In genomic region chr7:83883276-83884020, GRCm38 (mm10) we compare ENCODE assay signal across 7 mouse cellular contexts. TPM values are rescaled to one million over a fixed set of nuclear protein-coding genes. Genes with fewer than 3 reads are reported as not detected.
DNase-seq lines count a peak whose midpoint lies in the region; ATAC-seq and TF ChIP-seq lines count a peak whose summit lies in the region.

No protein-coding gene starts in this region.

- H3K27me3 ChIP-seq in intestine, embryonic 14.5 days (replicated peaks; ENCODE audit: control insufficient read depth, insufficient read depth, low read length) = no peaks in the 10 kb centered on the region
- H3K27me3 ChIP-seq in limb, embryonic 13.5 days = no peaks in the 10 kb centered on the region
- H3K27me3 ChIP-seq in midbrain, embryonic 14.5 days (ENCODE audit: control insufficient read depth, insufficient read depth, low read length) = no peaks in the 10 kb centered on the region
- no peaks in the 10 kb centered on the region for H3K27me3 ChIP-seq in small intestine, adult 2 months (ENCODE audit: control insufficient read depth, insufficient read depth, low read length)

- H3K36me3 ChIP-seq in intestine, embryonic 14.5 days (ENCODE audit: control insufficient read depth, insufficient read depth, low read length) = peaks cover 20% of the 10 kb centered on the region
- H3K36me3 ChIP-seq in limb, embryonic 13.5 days = peaks cover 6% of the 10 kb centered on the region
- peaks cover 5% of the 10 kb centered on the region; the same call in 1 of the 2 replicates for H3K36me3 ChIP-seq in midbrain, embryonic 14.5 days (ENCODE audit: control insufficient read depth, insufficient read depth, low read length)
- H3K36me3 ChIP-seq in small intestine, adult 2 months (ENCODE audit: control insufficient read depth, insufficient read depth, low read length) = no peaks in the 10 kb centered on the region; the same call in 1 of the 2 replicates

- under 1% methylated on average over 75 of the region's 91 CpGs for WGBS in intestine, embryonic 14.5 days
- WGBS in limb, embryonic 13.5 days = under 1% methylated on average over 79 of the region's 91 CpGs
- under 1% methylated on average over 81 of the region's 91 CpGs for WGBS in midbrain, embryonic 14.5 days
- WGBS in small intestine, adult 2 months = under 1% methylated on average over 91 of the region's 91 CpGs

- peak; percentile 82 for ATAC-seq in intestine, embryonic 14.5 days (replicated peaks; ENCODE audit: low FRiP score, low TSS enrichment, low read depth)
- ATAC-seq in limb, embryonic 13.5 days (ENCODE audit: low FRiP score, low read depth) = peak; percentile 74
- ATAC-seq in midbrain, embryonic 14.5 days (ENCODE audit: low FRiP score, low TSS enrichment) = peak; percentile 76

- peak overlapping the region; percentile 90 for H3K9ac ChIP-seq in intestine, embryonic 14.5 days (ENCODE audit: low read length)
- H3K9ac ChIP-seq in limb, embryonic 13.5 days = peak overlapping the region; percentile 92
- peak overlapping the region; percentile 91 for H3K9ac ChIP-seq in midbrain, embryonic 14.5 days (replicated peaks; ENCODE audit: low read length)

- no peak for TF ChIP-seq CTCF in small intestine, adult 2 months (IDR thresholded peaks at IDR 0.05; ENCODE audit: extremely low read depth, insufficient read length, insufficient replicate concordance, low read depth, low read length)

- peak overlapping the region; percentile 65 for H3K4me2 ChIP-seq in intestine, embryonic 14.5 days (ENCODE audit: low read length)
- H3K4me2 ChIP-seq in limb, embryonic 13.5 days (replicated peaks) = peak overlapping the region; percentile 96
- peak overlapping the region; percentile 90 for H3K4me2 ChIP-seq in midbrain, embryonic 14.5 days (ENCODE audit: low read length)

- H3K4me1 ChIP-seq in intestine, embryonic 14.5 days (replicated peaks; ENCODE audit: control insufficient read depth, insufficient read depth, low read length) = peaks cover 42% of the 10 kb centered on the region
- H3K4me1 ChIP-seq in limb, embryonic 13.5 days = peaks cover 54% of the 10 kb centered on the region
- H3K4me1 ChIP-seq in midbrain, embryonic 14.5 days (ENCODE audit: control insufficient read depth, insufficient read depth, low read length) = peaks cover 41% of the 10 kb centered on the region
- peaks cover 14% of the 10 kb centered on the region for H3K4me1 ChIP-seq in small intestine, adult 2 months (ENCODE audit: control insufficient read depth, insufficient read depth, insufficient read length, low read length)

- intact Hi-C loops in gastrocnemius, postnatal 36 days (cut with DNase I) = loop anchor here (5.0 to 10.0 kb wide), 3 partner anchors 71 to 879 kb away; no protein-coding TSS in a partner anchor

- TF ChIP-seq POLR2A in small intestine, adult 2 months (IDR thresholded peaks at IDR 0.05; ENCODE audit: low read depth, low read length) = peak; percentile 64

- H3K4me3 ChIP-seq in intestine, embryonic 14.5 days (ENCODE audit: low read depth, low read length) = peak overlapping the region; percentile 84
- H3K4me3 ChIP-seq in limb, embryonic 13.5 days = peak overlapping the region; percentile 68
- H3K4me3 ChIP-seq in midbrain, embryonic 14.5 days (replicated peaks; ENCODE audit: low read depth, low read length) = peak overlapping the region; percentile 74
- H3K4me3 ChIP-seq in small intestine, adult 2 months (ENCODE audit: low read depth, low read length) = peak overlapping the region; percentile 68

- DNase-seq in WW6 (ENCODE audit: low read depth, low spot score) = peak; percentile 26
- peak; percentile 80 for DNase-seq in embryo, embryonic 10.5 days (ENCODE audit: low spot score)
- peak; percentile 60 to 66 for DNase-seq in gastrocnemius, postnatal 36 days
- no peak for DNase-seq in intestine, embryonic 14.5 days (ENCODE audit: low spot score)
- peak; percentile 82 for DNase-seq in midbrain, embryonic 14.5 days

- H3K27ac ChIP-seq in intestine, embryonic 14.5 days (ENCODE audit: low read depth) = peak overlapping the region; percentile 99
- peak overlapping the region; percentile 94 for H3K27ac ChIP-seq in limb, embryonic 13.5 days
- H3K27ac ChIP-seq in midbrain, embryonic 14.5 days (replicated peaks; ENCODE audit: low read depth, low read length) = peak overlapping the region; percentile 93
- H3K27ac ChIP-seq in small intestine, adult 2 months (ENCODE audit: insufficient read depth, low read depth, low read length) = peak overlapping the region; percentile 89

- H3K9me3 ChIP-seq in intestine, embryonic 14.5 days (ENCODE audit: control insufficient read depth, low read length) = no peaks in the 10 kb centered on the region
- H3K9me3 ChIP-seq in limb, embryonic 13.5 days = no peaks in the 10 kb centered on the region
- 0 out of 2 replicates have a peak, but pooled peaks cover 3% of the 10 kb centered on the region for H3K9me3 ChIP-seq in midbrain, embryonic 14.5 days (ENCODE audit: control insufficient read depth, low read length)

RNA-seq across cellular contexts. Expression of gene Tlnrd1, which starts 0.7 kb away (rescaled TPM):
- 1 to 10 TPM; 2.1 to 2.6 TPM for total RNA-seq in gastrocnemius, postnatal 36 days (2021)
- polyA plus RNA-seq in intestine, embryonic 14.5 days (2014; fragmentation: Nextera tagmentation; extraction: Ambion mirVana) = 13.0 and 17.0 TPM in 2 replicates
- polyA plus RNA-seq in limb, embryonic 13.5 days (2015; fragmentation: Nextera tagmentation; extraction: Ambion mirVana) = 10.0 TPM in 2 replicates
- polyA plus RNA-seq in midbrain, embryonic 14.5 days (2014; fragmentation: Nextera tagmentation; extraction: Ambion mirVana) = 9.2 and 11.1 TPM in 2 replicates
- 62.0 and 117 TPM in 2 replicates for polyA plus RNA-seq in small intestine, adult 2 months (2012; rRNA removed)

RNA-seq across cellular contexts. Expression of gene Mesd, which starts 0.8 kb away (rescaled TPM):
- 10 to 100 TPM; 20.9 to 25.9 TPM for total RNA-seq in gastrocnemius, postnatal 36 days (2021)
- 84.5 and 96.8 TPM in 2 replicates for polyA plus RNA-seq in intestine, embryonic 14.5 days (2014; fragmentation: Nextera tagmentation; extraction: Ambion mirVana)
- 103 and 113 TPM in 2 replicates for polyA plus RNA-seq in limb, embryonic 13.5 days (2015; fragmentation: Nextera tagmentation; extraction: Ambion mirVana)
- 41.0 and 50.6 TPM in 2 replicates for polyA plus RNA-seq in midbrain, embryonic 14.5 days (2014; fragmentation: Nextera tagmentation; extraction: Ambion mirVana)
- 2.2 and 2.4 TPM in 2 replicates for polyA plus RNA-seq in small intestine, adult 2 months (2012; rRNA removed)

Comparison
In these comparisons a context has a peak if more than half of its experiments do, and no peak if none do; other contexts are left out.
1. RNA of gene Mesd, which starts 0.8 kb away (polyA plus RNA-seq): 103 to 113 TPM in limb, embryonic 13.5 days, 84.5 to 96.8 TPM in intestine, embryonic 14.5 days and 41.0 to 50.6 TPM in midbrain, embryonic 14.5 days; 2.2 to 2.4 TPM in small intestine, adult 2 months; every median in the first group is over 10 times any median in the second.
2. Peak in every context shown above with its lines, with median percentiles within 50 percentile points of each other: ATAC-seq, H3K27ac ChIP-seq, H3K4me2 ChIP-seq, H3K4me3 ChIP-seq and H3K9ac ChIP-seq.